Mouse (Mus musculus): ENCODE results near the gene Gm20870. TPM values are rescaled to one million over a fixed set of nuclear protein-coding genes. Genes with fewer than 3 reads are reported as not detected.
"Not testable (repeated sequence)": the region's sequence is repeated elsewhere in the genome, so short reads cannot be mapped to it uniquely, and the experiment has no call there.

Gene Gm20870
- not detected in 2 replicates for polyA plus RNA-seq (2015; fragmentation: Nextera tagmentation; extraction: Ambion mirVana)

DNA sequence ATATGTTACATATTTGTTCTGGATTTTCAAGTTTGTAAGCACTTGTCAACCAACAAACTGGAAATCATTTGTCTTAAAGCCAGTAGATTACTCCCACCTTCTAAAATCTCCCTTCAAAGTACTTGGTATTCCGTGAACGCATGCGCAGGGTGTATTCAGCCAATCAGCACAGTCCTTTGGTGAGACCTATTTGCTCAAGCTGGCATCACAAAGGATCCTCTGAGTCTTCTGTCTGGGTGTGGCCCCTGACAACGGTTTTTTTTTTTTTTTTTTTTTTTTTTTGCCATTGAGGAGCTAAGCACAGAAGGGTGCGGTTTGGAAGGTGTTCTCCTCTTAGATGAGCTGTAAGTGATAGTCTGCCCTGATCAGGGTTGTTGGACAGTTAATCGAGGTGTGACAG, at the start of gene Gm20870:
Gene Gm20870, plus strand, starts transcription at position 301 of the 400 bp plus-strand sequence.
- H3K4me1 ChIP-seq; ATAC-seq (replicated peaks); H3K36me3 ChIP-seq; H3K9me3 ChIP-seq; H3K9ac ChIP-seq (replicated peaks); H3K4me2 ChIP-seq (replicated peaks); H3K27ac ChIP-seq (replicated peaks); H3K27me3 ChIP-seq; H3K4me3 ChIP-seq: not testable (repeated sequence)
- WGBS = no CpG with 5 or more reads among the region's 6 CpGs

Other genes starting within 250 kb of the Gm20870 start
- gene Gm20869, start 222.6 kb upstream of the Gm20870 start, polyA plus RNA-seq (2015; fragmentation: Nextera tagmentation; extraction: Ambion mirVana) = not detected in 2 replicates